Mouse (Mus musculus) skeletal muscle tissue, adult 2 months (tissue): ENCODE data around the gene Zfp853.

Source experiments
- DNase-seq: peaks from one replicate; pipeline ENCODE4 v3.0.0-alpha.2; 2012; ENCODE audit warnings: low read depth, low spot score

Zfp853 gene

GRCm38 (mm10) chr5:143294862-143295261 is 1.4 kb upstream of the Zfp853 start:
- DNase-seq: no peak

- DNase-seq: no peak
Observed at GRCm38 (mm10) chr5:143292879-143293278, 544 bp downstream of the Zfp853 start.

DNA sequence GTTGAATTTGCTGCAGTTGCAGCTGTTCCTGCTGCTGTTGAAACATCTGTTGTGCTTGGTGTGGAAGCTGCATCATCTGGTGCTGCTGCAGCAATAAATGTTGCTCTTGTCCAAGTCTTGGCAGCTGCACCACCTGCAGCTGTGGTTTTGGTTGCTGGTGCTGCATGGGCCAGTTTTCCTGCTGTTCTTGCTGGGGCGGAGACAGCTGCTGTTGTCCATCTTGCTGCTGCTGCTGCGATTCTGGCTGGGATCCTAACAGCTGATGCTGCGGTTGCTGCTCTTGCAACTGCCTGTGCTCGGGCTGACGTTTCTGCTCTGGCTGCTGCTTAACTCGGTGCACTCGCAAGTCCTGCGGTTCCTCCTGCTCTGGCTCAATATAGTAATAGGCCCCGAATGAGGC is 4.1 kb downstream of the Zfp853 start:
- no peak for DNase-seq

GRCm38 (mm10) chr5:143288378-143288911 is 5.0 kb downstream of the Zfp853 start:
- DNase-seq: no peak

GRCm38 (mm10) chr5:143287774-143288328 is 5.6 kb downstream of the Zfp853 start:
- DNase-seq: no peak

DNA sequence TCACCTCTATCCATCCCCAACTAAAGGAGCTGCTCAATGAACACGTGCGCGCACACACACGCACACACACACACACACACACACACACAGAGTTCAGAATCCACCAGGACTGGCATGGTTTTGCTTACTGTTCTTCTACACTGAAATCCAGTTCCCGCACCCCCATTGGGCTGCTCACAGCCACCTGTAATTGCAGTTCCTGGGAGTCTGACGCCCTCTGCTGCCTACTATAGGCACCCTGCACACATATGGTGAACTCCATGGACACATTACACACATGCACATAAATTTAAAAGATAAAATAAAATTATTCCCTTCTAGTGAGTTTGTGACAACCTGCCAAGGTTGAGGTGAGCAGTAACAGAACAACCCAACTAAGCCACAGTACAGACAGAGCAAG is 8.7 kb downstream of the Zfp853 start:
- DNase-seq: no peak

- DNase-seq: no peak
Observed at GRCm38 (mm10) chr5:143279247-143279646, 14.2 kb downstream of the Zfp853 start.

GRCm38 (mm10) chr5:143275761-143276160 is 17.7 kb downstream of the Zfp853 start:
- no peak for DNase-seq

GRCm38 (mm10) chr5:143272540-143273330 is 20.7 kb downstream of the Zfp853 start:
- no peak for DNase-seq

DNA sequence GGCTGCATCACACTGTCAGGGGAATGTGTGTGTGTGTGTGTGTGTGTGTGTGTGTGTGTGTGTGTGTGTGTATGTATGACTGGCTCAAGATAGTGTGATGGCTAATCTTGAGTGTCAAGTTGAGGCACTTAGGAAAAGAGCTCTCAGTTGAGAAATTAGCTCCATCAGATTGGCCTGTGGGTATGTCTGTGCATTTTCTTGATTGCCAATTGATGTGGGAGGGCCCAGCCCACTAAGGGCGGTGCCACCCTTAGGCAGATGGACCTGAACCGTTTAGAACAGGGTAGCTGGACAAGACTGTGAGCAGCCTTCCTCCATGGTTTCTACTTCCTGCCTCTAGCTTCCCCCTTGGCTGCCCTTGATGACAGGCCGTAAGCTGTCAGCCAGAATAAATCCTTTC is 21.3 kb downstream of the Zfp853 start:
- DNase-seq: no peak

DNA sequence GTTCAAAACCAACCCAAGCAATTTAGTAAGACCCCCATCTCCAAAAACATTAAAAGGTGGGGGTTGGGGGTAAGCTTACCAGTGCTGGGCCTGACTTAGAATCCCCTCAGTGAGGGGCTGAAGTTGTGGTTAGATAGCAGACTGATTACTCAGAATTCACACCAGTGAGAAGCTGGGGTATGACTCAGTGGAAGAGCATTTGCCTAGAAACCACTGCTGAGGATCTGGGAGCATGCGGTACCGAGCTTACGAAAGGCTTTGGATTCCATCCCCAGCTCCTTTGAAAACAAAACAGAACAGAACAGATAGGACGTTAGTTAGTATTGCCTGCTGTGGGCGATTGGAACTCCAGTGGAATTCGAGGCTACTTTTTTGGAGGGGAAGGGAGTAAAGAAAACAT is 21.8 kb downstream of the Zfp853 start:
- no peak for DNase-seq

GRCm38 (mm10) chr5:143270151-143270519 is 23.3 kb downstream of the Zfp853 start:
- DNase-seq: no peak

GRCm38 (mm10) chr5:143269363-143270150 is 23.9 kb downstream of the Zfp853 start, which contains the start of gene Zfp316:
TSS of gene Zfp316 (minus strand) at chr5:143270022.
- peak; percentile 36 for DNase-seq

- DNase-seq: no peak
Observed at GRCm38 (mm10) chr5:143268985-143269362, 24.4 kb downstream of the Zfp853 start.

DNA sequence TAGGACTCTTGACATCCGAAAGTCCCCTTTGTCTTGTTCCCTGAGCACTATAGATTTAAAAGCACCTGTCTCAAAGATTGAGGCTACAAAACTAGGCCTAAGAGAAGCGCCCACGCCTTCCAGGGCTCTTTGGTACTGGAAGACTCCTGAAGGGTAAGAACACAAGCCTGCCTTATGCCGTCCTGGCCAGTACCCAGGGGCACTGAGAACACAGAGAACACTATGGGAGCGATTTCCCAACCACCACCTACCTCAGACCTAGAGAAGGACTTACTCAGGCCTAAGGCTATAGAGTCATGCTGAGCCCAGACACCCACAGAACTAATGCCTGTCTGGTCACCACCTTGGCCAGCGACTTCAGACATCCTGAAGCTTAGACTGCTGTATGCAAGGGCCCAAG is 26.6 kb downstream of the Zfp853 start:
- DNase-seq: no peak

GRCm38 (mm10) chr5:143265409-143265808 is 28.0 kb downstream of the Zfp853 start:
- DNase-seq: no peak

- DNase-seq: no peak
Observed at GRCm38 (mm10) chr5:143264689-143265088, 28.7 kb downstream of the Zfp853 start.

DNA sequence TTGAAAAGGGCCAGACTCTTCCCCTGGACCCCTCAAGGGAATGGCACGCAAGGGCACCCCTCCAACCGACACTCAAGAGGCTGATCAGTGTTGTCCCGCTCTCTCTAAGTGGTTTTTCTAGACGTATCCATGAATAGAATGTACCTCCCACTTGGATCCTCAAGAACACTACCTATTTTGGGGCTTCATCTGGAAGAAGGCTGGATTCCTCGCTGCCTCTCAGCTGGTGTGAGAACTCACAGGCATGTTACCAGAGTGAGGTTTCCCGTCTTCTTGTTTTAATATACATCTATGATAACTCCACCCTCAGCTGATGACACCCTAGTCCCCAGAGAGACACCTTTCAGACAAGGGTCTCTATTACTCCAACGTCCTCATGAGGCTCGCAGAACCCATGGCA is 31.8 kb downstream of the Zfp853 start:
- no peak for DNase-seq

DNA sequence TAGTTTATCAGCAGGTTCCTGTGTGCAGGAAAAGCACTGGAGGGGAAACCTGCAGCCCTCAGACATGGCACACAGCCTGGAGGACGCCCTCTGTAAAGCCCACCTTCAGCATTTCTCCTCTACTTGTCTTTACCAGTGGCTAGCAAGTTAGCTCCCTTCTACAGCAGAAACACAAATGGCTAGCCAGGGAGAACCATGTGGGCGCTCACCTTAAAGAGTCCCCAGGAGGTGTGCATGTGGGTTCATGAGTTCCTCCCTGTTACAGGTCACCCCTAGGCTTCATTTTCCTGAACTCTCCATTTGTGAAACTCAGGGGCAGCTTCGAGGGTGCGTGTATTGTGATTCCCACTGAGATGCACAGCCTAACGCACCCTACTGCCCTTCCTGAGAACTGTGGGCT is 37.6 kb downstream of the Zfp853 start:
- DNase-seq: no peak

DNA sequence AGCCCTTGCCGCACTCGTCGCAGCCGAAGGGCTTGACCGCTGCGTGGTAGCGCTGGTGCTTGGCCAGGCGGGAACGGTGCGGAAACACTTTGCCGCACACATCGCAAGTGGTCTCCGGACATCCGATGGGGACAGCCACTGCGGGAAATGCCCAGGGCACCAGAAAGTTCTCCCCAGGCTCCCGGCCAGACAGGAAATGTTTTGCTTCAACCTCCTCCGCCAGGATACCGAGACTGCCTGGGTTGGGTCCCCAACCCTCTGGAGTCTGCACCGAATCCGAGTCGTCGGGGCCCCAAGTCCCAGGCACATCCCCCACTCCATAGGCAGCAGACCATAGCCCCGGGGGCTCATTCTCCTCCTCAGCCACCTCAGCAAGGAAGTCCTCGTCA is 38.3 kb downstream of the Zfp853 start:
- DNase-seq: no peak

GRCm38 (mm10) chr5:143254487-143255130 is 38.8 kb downstream of the Zfp853 start:
- no peak for DNase-seq
